Comparison of ENCODE assay signal across 8 mouse cellular contexts in the genomic region with DNA sequence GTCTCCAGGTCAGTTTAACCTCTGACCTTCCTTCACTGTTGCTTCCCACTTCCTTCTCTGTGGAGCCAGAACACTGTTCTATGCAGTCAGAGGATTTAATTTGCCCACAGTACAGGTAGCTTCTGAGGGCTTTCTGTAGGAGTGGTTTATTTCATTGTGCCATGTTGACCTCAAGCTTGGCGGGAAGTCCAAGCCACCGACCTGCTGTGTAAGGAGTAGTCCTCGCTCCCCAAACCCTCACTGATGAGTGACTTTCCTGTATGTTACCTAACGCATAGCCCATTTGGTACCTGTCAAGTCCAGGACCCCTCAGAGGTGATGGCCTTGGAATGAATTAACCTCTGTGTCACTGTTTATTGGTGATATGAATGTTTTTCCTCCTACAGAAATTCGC. TPM values are rescaled to one million over a fixed set of nuclear protein-coding genes. Genes with fewer than 3 reads are reported as not detected.
DNase-seq lines count a peak whose midpoint lies in the region; ATAC-seq lines count a peak whose summit lies in the region.

No protein-coding gene starts in this region.

- peaks cover 61% of the 10 kb centered on the region for H3K4me1 ChIP-seq in kidney, embryonic 15.5 days
- peaks cover 68% of the 10 kb centered on the region for H3K4me1 ChIP-seq in embryonic facial prominence, embryonic 10.5 days
- peaks cover 50% of the 10 kb centered on the region for H3K4me1 ChIP-seq in hindbrain, embryonic 16.5 days (ENCODE audit: control insufficient read depth, insufficient read depth, low read depth, low read length)
- peaks cover 34% of the 10 kb centered on the region for H3K4me1 ChIP-seq in midbrain, embryonic 16.5 days (ENCODE audit: control insufficient read depth, insufficient read depth, low read length)

- no peaks in the 10 kb centered on the region for H3K9me3 ChIP-seq in kidney, embryonic 15.5 days (replicated peaks)
- no peaks in the 10 kb centered on the region for H3K9me3 ChIP-seq in embryonic facial prominence, embryonic 10.5 days
- no peaks in the 10 kb centered on the region for H3K9me3 ChIP-seq in hindbrain, embryonic 16.5 days (ENCODE audit: control insufficient read depth, low read length)
- H3K9me3 ChIP-seq in midbrain, embryonic 16.5 days (replicated peaks; ENCODE audit: control insufficient read depth, low read length, poor library complexity, severe bottlenecking), result no peaks in the 10 kb centered on the region

- H3K36me3 ChIP-seq in kidney, embryonic 15.5 days, result peaks cover 47% of the 10 kb centered on the region
- H3K36me3 ChIP-seq in embryonic facial prominence, embryonic 10.5 days (replicated peaks), result peaks cover 53% of the 10 kb centered on the region
- peaks cover 15% of the 10 kb centered on the region for H3K36me3 ChIP-seq in hindbrain, embryonic 16.5 days (ENCODE audit: control insufficient read depth, insufficient read depth, low read length)
- H3K36me3 ChIP-seq in midbrain, embryonic 16.5 days (ENCODE audit: control insufficient read depth, insufficient read depth, low read length), result peaks cover 13% of the 10 kb centered on the region

- H3K27me3 ChIP-seq in kidney, embryonic 15.5 days, result no peaks in the 10 kb centered on the region
- no peaks in the 10 kb centered on the region for H3K27me3 ChIP-seq in embryonic facial prominence, embryonic 10.5 days (replicated peaks; ENCODE audit: low read depth, poor library complexity, severe bottlenecking)
- H3K27me3 ChIP-seq in hindbrain, embryonic 16.5 days (replicated peaks; ENCODE audit: control insufficient read depth, insufficient read depth, low read length), result no peaks in the 10 kb centered on the region
- no peaks in the 10 kb centered on the region for H3K27me3 ChIP-seq in midbrain, embryonic 16.5 days (ENCODE audit: control insufficient read depth, insufficient read depth, low read depth, low read length)

- 18% methylated on average over 5 of the region's 5 CpGs for WGBS in kidney, embryonic 15.5 days
- 16% methylated on average over 5 of the region's 5 CpGs for WGBS in embryonic facial prominence, embryonic 10.5 days
- 38% methylated on average over 5 of the region's 5 CpGs for WGBS in hindbrain, embryonic 16.5 days
- 35% methylated on average over 5 of the region's 5 CpGs for WGBS in midbrain, embryonic 16.5 days

- ATAC-seq in kidney, embryonic 15.5 days (replicated peaks; ENCODE audit: low FRiP score), result no peak
- no peak for ATAC-seq in hindbrain, embryonic 16.5 days
- ATAC-seq in midbrain, embryonic 16.5 days, result no peak

- H3K9ac ChIP-seq in kidney, embryonic 15.5 days, result peak overlapping the region; percentile 89
- H3K9ac ChIP-seq in hindbrain, embryonic 16.5 days (ENCODE audit: low read depth, low read length), result peak overlapping the region; percentile 14; the same call in 1 of the 2 replicates
- 0 out of 2 replicates have a peak overlapping the region, but pooled peaks have one; percentile 91 for H3K9ac ChIP-seq in midbrain, embryonic 16.5 days (ENCODE audit: low read depth, low read length)

- peak overlapping the region; percentile 79 for H3K4me3 ChIP-seq in kidney, embryonic 15.5 days (replicated peaks)
- peak overlapping the region; percentile 95 for H3K4me3 ChIP-seq in embryonic facial prominence, embryonic 10.5 days
- H3K4me3 ChIP-seq in hindbrain, embryonic 16.5 days (ENCODE audit: low read length), result peak overlapping the region; percentile 58
- peak overlapping the region; percentile 84 for H3K4me3 ChIP-seq in midbrain, embryonic 16.5 days (ENCODE audit: low read depth, low read length)

- no peak for DNase-seq in kidney, adult 9 months
- no peak for DNase-seq in embryonic facial prominence, embryonic 10.5 days (ENCODE audit: low spot score)
- no peak for DNase-seq in urinary bladder, postnatal 14 days (ENCODE audit: low spot score)
- DNase-seq in left cerebral cortex, postnatal 14 days (ENCODE audit: low spot score in 2 of 2), result no peak
- DNase-seq in B cell, adult 2 months, result no peak

- intact Hi-C loops in left cerebral cortex, postnatal 14 days (cut with DNase I), result no loop called here

- H3K4me2 ChIP-seq in kidney, embryonic 15.5 days, result peak overlapping the region; percentile 71
- peak overlapping the region; percentile 94 for H3K4me2 ChIP-seq in hindbrain, embryonic 16.5 days (ENCODE audit: low read length)
- peak overlapping the region; percentile 94 for H3K4me2 ChIP-seq in midbrain, embryonic 16.5 days (ENCODE audit: low read length)

- H3K27ac ChIP-seq in kidney, embryonic 15.5 days, result peak overlapping the region; percentile 97
- peak overlapping the region; percentile 100 for H3K27ac ChIP-seq in embryonic facial prominence, embryonic 10.5 days (replicated peaks)
- H3K27ac ChIP-seq in hindbrain, embryonic 16.5 days (ENCODE audit: low read depth, low read length), result 0 out of 2 replicates have a peak overlapping the region, but pooled peaks have one; percentile 23
- H3K27ac ChIP-seq in midbrain, embryonic 16.5 days (ENCODE audit: low read length), result no peak overlapping the region

RNA-seq across cellular contexts. Expression of a gene that starts 2.6 kb away (rescaled TPM):
- 1,865 and 1,947 TPM in 2 replicates for polyA plus RNA-seq in kidney, embryonic 15.5 days (2015; fragmentation: Nextera tagmentation; extraction: Ambion mirVana)
- 3,458 and 4,025 TPM in 2 replicates for polyA plus RNA-seq in embryonic facial prominence, embryonic 10.5 days (2016; fragmentation: Nextera tagmentation; extraction: Ambion mirVana)
- polyA plus RNA-seq in hindbrain, embryonic 16.5 days (2015; fragmentation: Nextera tagmentation; extraction: Ambion mirVana), result 1,276 and 1,360 TPM in 2 replicates
- polyA plus RNA-seq in midbrain, embryonic 16.5 days (2015; fragmentation: Nextera tagmentation; extraction: Ambion mirVana), result 1,096 and 1,142 TPM in 2 replicates
- 100 to 1,000 TPM; 378 to 386 TPM for total RNA-seq in left cerebral cortex, postnatal 14 days (2021)

RNA-seq across cellular contexts. Expression of a gene that starts 38.0 kb away (rescaled TPM):
- polyA plus RNA-seq in kidney, embryonic 15.5 days (2015; fragmentation: Nextera tagmentation; extraction: Ambion mirVana), result not detected in 2 replicates
- 0.27 TPM in 1 of 2 replicates, not detected in the other for polyA plus RNA-seq in embryonic facial prominence, embryonic 10.5 days (2016; fragmentation: Nextera tagmentation; extraction: Ambion mirVana)
- polyA plus RNA-seq in hindbrain, embryonic 16.5 days (2015; fragmentation: Nextera tagmentation; extraction: Ambion mirVana), result not detected in 2 replicates
- polyA plus RNA-seq in midbrain, embryonic 16.5 days (2015; fragmentation: Nextera tagmentation; extraction: Ambion mirVana), result not detected in 2 replicates
- total RNA-seq in left cerebral cortex, postnatal 14 days (2021), result not detected

RNA-seq across cellular contexts. Expression of a gene that starts 42.4 kb away (rescaled TPM):
- 35.1 and 36.5 TPM in 2 replicates for polyA plus RNA-seq in kidney, embryonic 15.5 days (2015; fragmentation: Nextera tagmentation; extraction: Ambion mirVana)
- 26.1 and 31.4 TPM in 2 replicates for polyA plus RNA-seq in embryonic facial prominence, embryonic 10.5 days (2016; fragmentation: Nextera tagmentation; extraction: Ambion mirVana)
- 25.4 and 27.2 TPM in 2 replicates for polyA plus RNA-seq in hindbrain, embryonic 16.5 days (2015; fragmentation: Nextera tagmentation; extraction: Ambion mirVana)
- polyA plus RNA-seq in midbrain, embryonic 16.5 days (2015; fragmentation: Nextera tagmentation; extraction: Ambion mirVana), result 29.0 and 31.2 TPM in 2 replicates
- total RNA-seq in left cerebral cortex, postnatal 14 days (2021), result 100 to 1,000 TPM in 1 of 2 experiments, 10 to 100 TPM in 1; 95.6 to 100 TPM

Comparison
In these comparisons a context has a peak if more than half of its experiments do, and no peak if none do; other contexts are left out.
1. H3K9ac ChIP-seq: peak in every context shown above with its lines; median percentile 91 in midbrain, embryonic 16.5 days; 89 in kidney, embryonic 15.5 days; 14 in hindbrain, embryonic 16.5 days.